Comparison of ENCODE assay signal across 16 mouse cellular contexts in genomic region chr5:117467052-117467451, GRCm38 (mm10). TPM values are rescaled to one million over a fixed set of nuclear protein-coding genes. Genes with fewer than 3 reads are reported as not detected.
DNase-seq lines count a peak whose midpoint lies in the region; ATAC-seq lines count a peak whose summit lies in the region.
"Had no signal": no experiment of that assay in that cellular context is flagged by ENCODE, and none has a peak within 500 bp of the region (broad histone marks: within the 10 kb centered on the region; RNA-seq: fewer than 3 reads in every experiment).

No protein-coding gene starts in this region.

- no peaks in the 10 kb centered on the region for H3K27me3 ChIP-seq in kidney, embryonic 14.5 days (ENCODE audit: control insufficient read depth, insufficient read depth, low read length)
- H3K27me3 ChIP-seq: embryonic facial prominence, embryonic 13.5 days; heart, embryonic 15.5 days; hindbrain, embryonic 12.5 days; neural tube, embryonic 13.5 days had no signal

- no peaks in the 10 kb centered on the region for H3K36me3 ChIP-seq in kidney, embryonic 14.5 days (ENCODE audit: control insufficient read depth, insufficient read depth, low read length)
- H3K36me3 ChIP-seq: embryonic facial prominence, embryonic 13.5 days; G1E; heart, embryonic 15.5 days; neural tube, embryonic 13.5 days had no signal

- no peaks in the 10 kb centered on the region for H3K9me3 ChIP-seq in kidney, embryonic 14.5 days (ENCODE audit: control insufficient read depth, low read length)
- H3K9me3 ChIP-seq: embryonic facial prominence, embryonic 13.5 days; heart, embryonic 15.5 days; neural tube, embryonic 13.5 days had no signal

- H3K4me1 ChIP-seq in kidney, embryonic 14.5 days (ENCODE audit: control insufficient read depth, insufficient read depth, low read length): no peaks in the 10 kb centered on the region
- H3K4me1 ChIP-seq: embryonic facial prominence, embryonic 13.5 days; heart, embryonic 15.5 days; hindbrain, embryonic 12.5 days; neural tube, embryonic 13.5 days had no signal

- H3K9ac ChIP-seq in kidney, embryonic 14.5 days (ENCODE audit: low read depth, low read length): no peak overlapping the region
- H3K9ac ChIP-seq: embryonic facial prominence, embryonic 13.5 days; heart, embryonic 15.5 days; hindbrain, embryonic 12.5 days; neural tube, embryonic 13.5 days had no signal

- no peak for ATAC-seq in kidney, embryonic 14.5 days (ENCODE audit: low FRiP score, low TSS enrichment)
- ATAC-seq in megakaryocyte progenitor cell, adult 5-6 weeks (replicated peaks; ENCODE audit: poor library complexity): peak; percentile 13; the same call in 1 of the 2 replicates
- no peak for ATAC-seq in activated CD4-positive, CD25-positive, alpha-beta regulatory T cell, adult 4 months

- WGBS in kidney, embryonic 14.5 days: 77% methylated on average over 12 of the region's 12 CpGs

- no peak overlapping the region for H3K4me2 ChIP-seq in kidney, embryonic 14.5 days (replicated peaks; ENCODE audit: low read depth, low read length)
- H3K4me2 ChIP-seq: embryonic facial prominence, embryonic 13.5 days; heart, embryonic 15.5 days; hindbrain, embryonic 12.5 days; neural tube, embryonic 13.5 days had no signal

- no peak overlapping the region for H3K4me3 ChIP-seq in kidney, embryonic 14.5 days (ENCODE audit: low read length)
- H3K4me3 ChIP-seq: embryonic facial prominence, embryonic 13.5 days; heart, embryonic 15.5 days; hindbrain, embryonic 12.5 days; neural tube, embryonic 13.5 days had no signal

- peak; percentile 26 to 35 for DNase-seq in adrenal gland, adult (ENCODE audit: inconsistent age in 2 of 2, low spot score in 1 of 2)
- DNase-seq in adrenal gland, adult 18-20 months (ENCODE audit: low spot score in 2 of 2): no peak
- peak; percentile 8 for DNase-seq in kidney, postnatal 14 days
- DNase-seq in layer of hippocampus, adult 18-20 months (ENCODE audit: low spot score in 2 of 2): no peak
- no peak for DNase-seq in cerebellum, postnatal 25 days
- DNase-seq: lung, postnatal 4 days; right cerebral cortex, postnatal 4 days; thymus, postnatal 36 days had no signal

- no peak overlapping the region for H3K27ac ChIP-seq in kidney, embryonic 14.5 days (ENCODE audit: low read depth, low read length)
- H3K27ac ChIP-seq: embryonic facial prominence, embryonic 13.5 days; heart, embryonic 15.5 days; hindbrain, embryonic 12.5 days; neural tube, embryonic 13.5 days had no signal

RNA-seq across cellular contexts. Expression of gene Ksr2, which starts 53.3 kb away (rescaled TPM):
- 1 to 10 TPM; 4.3 to 4.5 TPM for total RNA-seq in adrenal gland, adult 18-20 months (2021)
- polyA plus RNA-seq in kidney, embryonic 14.5 days (2014; fragmentation: Nextera tagmentation; extraction: Ambion mirVana): 0.58 and 0.79 TPM in 2 replicates
- total RNA-seq in megakaryocyte progenitor cell, adult 5-6 weeks (2015): 0.25 and 0.27 TPM in 2 replicates
- 0.03 and 0.17 TPM in 2 replicates for total RNA-seq in megakaryocyte progenitor cell, adult 5-6 weeks (2017)
- 10 to 100 TPM; 34.1 to 35.9 TPM for total RNA-seq in layer of hippocampus, adult 18-20 months (2021)
- under 1 TPM; 0.20 to 0.27 TPM for polyA plus RNA-seq in activated CD4-positive, CD25-positive, alpha-beta regulatory T cell, adult 4 months (2017; shearing (Covaris generic))
- polyA plus RNA-seq: G1E had no signal

Comparison
In these comparisons a context has a peak if more than half of its experiments do, and no peak if none do; other contexts are left out.
1. DNase-seq: peak in adrenal gland, adult (2 of 2) and kidney, postnatal 14 days (single experiment); none in adrenal gland, adult 18-20 months (0 of 2), layer of hippocampus, adult 18-20 months (0 of 2) and cerebellum, postnatal 25 days (0 of 2).
2. RNA of gene Ksr2, which starts 53.3 kb away (total RNA-seq): 34.1 to 35.9 TPM in layer of hippocampus, adult 18-20 months; 4.3 to 4.5 TPM in adrenal gland, adult 18-20 months and 0.03 to 0.27 TPM in megakaryocyte progenitor cell, adult 5-6 weeks; every median in the first group is over 4 times any median in the second.